Mouse (Mus musculus): Measurements from ENCODE around the gene Add1.

- no peak for TF ChIP-seq CTCF (IDR thresholded peaks at IDR 0.05; ENCODE audit: extremely low read depth, insufficient read depth, insufficient read length, insufficient replicate concordance)
- no peak for TF ChIP-seq POLR2A (IDR thresholded peaks at IDR 0.05; ENCODE audit: low read depth, low read length)
Measured at GRCm38 (mm10) chr5:34542166-34542565, 31.3 kb upstream of the Add1 start.

Data from spleen, adult 2 months (tissue).